Mouse (Mus musculus): ENCODE measurements around the gene Itgam. TPM values are rescaled to one million over a fixed set of nuclear protein-coding genes. Genes with fewer than 3 reads are reported as not detected.
A peak's percentile ranks its signal among the peaks of the same experiment; 100 is the strongest.
"Not testable (repeated sequence)": the region's sequence is repeated elsewhere in the genome, so short reads cannot be mapped to it uniquely, and the experiment has no call there.

The Itgam gene
- polyA plus RNA-seq (2012; rRNA removed): 3.4 and 4.2 TPM in 2 replicates

- no peak for DNase-seq
- Histone ChIP-seq H3K4me3 (replicated peaks; ENCODE audit: insufficient read depth, low read depth, low read length) (no peak within 1 kb of the TSS), H3K27ac (ENCODE audit: insufficient read depth, low read length) (no peak within 1 kb of the TSS), H3K27me3 (ENCODE audit: control insufficient read depth, insufficient read depth, low read length) (no peaks in the 10 kb centered on the region), H3K4me1 (ENCODE audit: control insufficient read depth, insufficient read depth, low read length) (no peaks in the 10 kb centered on the region)
- no peak for TF ChIP-seq CTCF (IDR thresholded peaks at IDR 0.05; ENCODE audit: borderline replicate concordance, insufficient read depth, low read depth, low read length)
- no peak for TF ChIP-seq POLR2A (IDR thresholded peaks at IDR 0.05; ENCODE audit: borderline replicate concordance, insufficient read depth, low read length)
- WGBS: 90% methylated on average over 7 of the region's 7 CpGs
Observed at GRCm38 (mm10) chr7:128062456-128062855, at the start of gene Itgam, which contains the start of gene Gm49368. TSS of gene Itgam (plus strand) at chr7:128062640. TSS of gene Gm49368 (plus strand) at chr7:128062683.

GRCm38 (mm10) chr7:128013116-128013515 lies 49.3 kb upstream of the Itgam start:
- Histone ChIP-seq H3K4me3 (replicated peaks; ENCODE audit: insufficient read depth, low read depth, low read length) (no peak overlapping the region), H3K27me3 (ENCODE audit: control insufficient read depth, insufficient read depth, low read length) (no peaks in the 10 kb centered on the region), H3K4me1 (ENCODE audit: control insufficient read depth, insufficient read depth, low read length) (no peaks in the 10 kb centered on the region), H3K27ac (ENCODE audit: insufficient read depth, low read length) (no peak overlapping the region)
- no peak for DNase-seq
- WGBS: 92% methylated on average over 13 of the region's 13 CpGs
- TF ChIP-seq CTCF (IDR thresholded peaks at IDR 0.05; ENCODE audit: borderline replicate concordance, insufficient read depth, low read depth, low read length) (no peak), POLR2A (IDR thresholded peaks at IDR 0.05; ENCODE audit: borderline replicate concordance, insufficient read depth, low read length) (no peak)

DNA sequence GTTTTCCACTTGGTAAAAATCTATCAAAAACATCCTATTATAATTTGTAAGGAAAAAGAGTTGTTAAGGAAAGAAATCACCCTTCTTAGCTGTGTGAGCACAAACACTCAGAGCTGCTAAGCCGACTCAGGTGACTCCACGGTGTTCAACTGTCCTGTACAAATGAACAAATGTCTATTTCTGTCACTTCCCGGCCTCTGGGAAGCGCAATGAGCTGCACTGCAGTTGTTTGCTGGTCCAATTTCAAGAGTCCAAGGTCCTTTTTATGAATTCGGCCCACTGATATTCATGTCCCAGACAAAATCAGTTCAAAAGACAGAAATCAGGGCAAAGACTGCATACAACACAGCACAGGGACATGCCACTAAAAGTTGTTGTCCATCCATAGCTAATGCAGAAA lies 46.3 kb upstream of the Itgam start:
- not testable (repeated sequence) for H3K4me3 ChIP-seq (replicated peaks; ENCODE audit: insufficient read depth, low read depth, low read length); DNase-seq; H3K27ac ChIP-seq (ENCODE audit: insufficient read depth, low read length); H3K4me1 ChIP-seq (ENCODE audit: control insufficient read depth, insufficient read depth, low read length); H3K27me3 ChIP-seq (ENCODE audit: control insufficient read depth, insufficient read depth, low read length)
- 90% methylated on average over 5 of the region's 5 CpGs for WGBS

DNA sequence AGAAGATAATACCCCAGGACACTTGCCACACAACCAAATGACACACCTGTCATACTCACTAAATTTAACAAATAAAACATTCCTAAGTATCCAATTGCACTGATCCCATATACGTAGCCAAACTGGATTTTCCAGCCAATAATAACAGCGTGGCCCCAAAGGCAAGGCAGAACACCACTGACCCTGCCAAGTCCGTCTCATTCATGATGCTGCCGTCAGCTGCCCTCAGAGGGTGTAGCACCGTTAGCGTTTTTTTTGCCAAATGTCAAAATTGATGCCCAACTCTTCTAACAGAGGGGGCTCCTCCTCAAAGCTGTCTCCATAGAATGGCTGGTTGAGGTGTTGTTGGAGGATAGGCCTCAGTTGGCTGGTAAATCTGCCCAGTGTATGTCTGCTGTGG lies 45.8 kb upstream of the Itgam start:
- no peak for TF ChIP-seq POLR2A (IDR thresholded peaks at IDR 0.05; ENCODE audit: borderline replicate concordance, insufficient read depth, low read length)
- no peak for TF ChIP-seq CTCF (IDR thresholded peaks at IDR 0.05; ENCODE audit: borderline replicate concordance, insufficient read depth, low read depth, low read length)
- Histone ChIP-seq H3K27me3 (ENCODE audit: control insufficient read depth, insufficient read depth, low read length) (no peaks in the 10 kb centered on the region), H3K27ac (ENCODE audit: insufficient read depth, low read length) (no peak overlapping the region), H3K4me1 (ENCODE audit: control insufficient read depth, insufficient read depth, low read length) (no peaks in the 10 kb centered on the region), H3K4me3 (replicated peaks; ENCODE audit: insufficient read depth, low read depth, low read length) (no peak overlapping the region)
- DNase-seq: no peak
- 45% methylated on average over 6 of the region's 6 CpGs for WGBS

DNA sequence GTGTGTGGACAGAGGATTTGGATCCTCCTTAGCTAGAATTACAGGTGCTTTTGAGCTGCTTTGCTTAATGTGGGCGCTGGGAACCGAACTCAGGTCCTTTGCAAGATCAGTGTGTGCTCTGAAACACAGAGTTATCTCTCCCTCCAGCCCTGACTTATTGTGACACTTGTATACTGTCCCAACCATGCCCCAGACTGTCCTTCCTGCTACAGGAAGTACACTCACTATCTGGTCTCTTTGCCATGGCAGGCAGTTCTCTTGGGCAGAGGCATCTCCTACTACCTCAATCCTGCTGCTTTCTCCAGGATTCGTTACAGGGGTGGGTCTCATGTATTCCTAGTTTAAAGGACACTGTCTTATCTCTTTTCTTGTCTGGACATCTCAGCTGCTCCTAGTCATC lies 44.2 kb upstream of the Itgam start:
- no peak for DNase-seq
- H3K27ac ChIP-seq (ENCODE audit: insufficient read depth, low read length): no peak overlapping the region
- no peak overlapping the region for H3K4me3 ChIP-seq (replicated peaks; ENCODE audit: insufficient read depth, low read depth, low read length)
- no peaks in the 10 kb centered on the region for H3K27me3 ChIP-seq (ENCODE audit: control insufficient read depth, insufficient read depth, low read length)
- WGBS: 86% methylated on average over 3 of the region's 3 CpGs
- no peak for TF ChIP-seq POLR2A (IDR thresholded peaks at IDR 0.05; ENCODE audit: borderline replicate concordance, insufficient read depth, low read length)
- no peak for TF ChIP-seq CTCF (IDR thresholded peaks at IDR 0.05; ENCODE audit: borderline replicate concordance, insufficient read depth, low read depth, low read length)
- no peaks in the 10 kb centered on the region for H3K4me1 ChIP-seq (ENCODE audit: control insufficient read depth, insufficient read depth, low read length)

GRCm38 (mm10) chr7:128019187-128019586 lies 43.3 kb upstream of the Itgam start:
- H3K27ac ChIP-seq (ENCODE audit: insufficient read depth, low read length): no peak overlapping the region
- H3K27me3 ChIP-seq (ENCODE audit: control insufficient read depth, insufficient read depth, low read length): no peaks in the 10 kb centered on the region
- H3K4me3 ChIP-seq (replicated peaks; ENCODE audit: insufficient read depth, low read depth, low read length): no peak overlapping the region
- no peak for DNase-seq
- WGBS: 95% methylated on average over 2 of the region's 2 CpGs
- H3K4me1 ChIP-seq (ENCODE audit: control insufficient read depth, insufficient read depth, low read length): no peaks in the 10 kb centered on the region
- TF ChIP-seq POLR2A (IDR thresholded peaks at IDR 0.05; ENCODE audit: borderline replicate concordance, insufficient read depth, low read length) (no peak), CTCF (IDR thresholded peaks at IDR 0.05; ENCODE audit: borderline replicate concordance, insufficient read depth, low read depth, low read length) (no peak)

DNA sequence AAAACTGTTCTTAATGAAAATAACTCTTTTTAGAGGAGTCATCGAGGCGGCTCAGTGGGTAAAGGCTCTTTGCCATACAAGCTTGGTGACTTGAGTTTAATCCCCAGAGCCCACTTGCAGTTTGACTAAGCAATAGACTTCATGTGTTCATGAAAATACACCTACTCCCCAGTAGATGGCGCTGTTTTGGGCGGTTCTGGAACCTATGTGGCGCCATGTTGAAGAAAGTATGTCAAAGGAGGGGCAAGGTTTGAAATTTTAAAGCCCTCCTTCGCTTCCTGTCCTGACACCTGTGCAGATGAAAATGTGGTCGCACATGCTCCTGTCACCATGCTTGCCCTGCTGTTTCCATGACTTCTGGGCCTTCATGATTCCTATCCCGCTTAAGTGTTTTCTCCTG lies 39.5 kb upstream of the Itgam start:
- TF ChIP-seq POLR2A (IDR thresholded peaks at IDR 0.05; ENCODE audit: borderline replicate concordance, insufficient read depth, low read length) (no peak), CTCF (IDR thresholded peaks at IDR 0.05; ENCODE audit: borderline replicate concordance, insufficient read depth, low read depth, low read length) (0 out of 2 replicates have a peak, but pooled peaks have one; percentile 11)
- no peak overlapping the region for H3K4me3 ChIP-seq (replicated peaks; ENCODE audit: insufficient read depth, low read depth, low read length)
- no peaks in the 10 kb centered on the region for H3K4me1 ChIP-seq (ENCODE audit: control insufficient read depth, insufficient read depth, low read length)
- 67% methylated on average over 8 of the region's 8 CpGs for WGBS
- DNase-seq: no peak
- no peak overlapping the region for H3K27ac ChIP-seq (ENCODE audit: insufficient read depth, low read length)
- no peaks in the 10 kb centered on the region for H3K27me3 ChIP-seq (ENCODE audit: control insufficient read depth, insufficient read depth, low read length)

- no peak overlapping the region for H3K4me3 ChIP-seq (replicated peaks; ENCODE audit: insufficient read depth, low read depth, low read length)
- H3K4me1 ChIP-seq (ENCODE audit: control insufficient read depth, insufficient read depth, low read length): no peaks in the 10 kb centered on the region
- TF ChIP-seq CTCF (IDR thresholded peaks at IDR 0.05; ENCODE audit: borderline replicate concordance, insufficient read depth, low read depth, low read length): no peak
- no peak for DNase-seq
- no peak overlapping the region for H3K27ac ChIP-seq (ENCODE audit: insufficient read depth, low read length)
- 83% methylated on average over 4 of the region's 4 CpGs for WGBS
- H3K27me3 ChIP-seq (ENCODE audit: control insufficient read depth, insufficient read depth, low read length): no peaks in the 10 kb centered on the region
Observed at GRCm38 (mm10) chr7:128023565-128023964, 38.9 kb upstream of the Itgam start.
